Mouse (Mus musculus): ENCODE data around the gene Trrap.

The Trrap gene

DNA sequence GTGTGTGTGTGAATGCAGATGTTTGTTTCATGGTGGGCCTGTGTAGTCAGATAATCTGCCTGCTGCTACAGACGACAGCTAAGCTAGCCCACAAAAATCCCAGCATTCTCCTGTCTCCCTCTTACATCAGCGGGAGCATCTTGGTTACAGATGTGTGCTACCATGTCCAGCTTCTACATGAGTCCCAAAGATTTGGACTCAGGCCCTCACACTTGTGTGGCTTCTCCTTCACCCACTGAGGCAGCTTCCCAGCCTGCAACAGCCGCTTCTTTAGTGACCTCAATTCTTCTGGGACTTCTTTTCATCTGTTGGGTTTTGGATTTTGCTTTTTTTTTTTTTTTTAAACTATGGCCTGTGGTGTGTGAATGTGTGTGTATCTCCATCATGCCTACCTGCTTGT, 105.3 kb downstream of the Trrap start:
- DNase-seq, result no peak

DNA sequence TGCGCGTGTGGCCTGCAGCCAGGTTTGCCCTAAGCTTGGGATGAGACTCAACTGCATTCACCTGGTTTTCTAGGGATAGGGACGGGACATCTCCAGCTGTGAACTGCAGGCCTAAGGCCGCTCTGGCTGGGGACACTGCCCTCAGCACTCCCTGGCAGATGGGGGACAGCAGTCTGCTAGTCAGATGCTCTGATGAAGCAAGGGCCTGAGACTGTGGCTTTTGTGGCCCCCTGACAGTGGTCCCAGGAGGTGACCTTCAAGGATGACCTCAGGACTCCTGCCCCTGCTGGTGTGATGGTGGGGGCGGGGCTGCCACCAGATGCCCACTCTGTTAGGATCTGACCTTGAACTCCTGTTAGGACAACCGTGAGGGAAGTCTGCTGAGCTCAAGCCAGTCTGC, 107.7 kb downstream of the Trrap start:
- no peak for DNase-seq

DNA sequence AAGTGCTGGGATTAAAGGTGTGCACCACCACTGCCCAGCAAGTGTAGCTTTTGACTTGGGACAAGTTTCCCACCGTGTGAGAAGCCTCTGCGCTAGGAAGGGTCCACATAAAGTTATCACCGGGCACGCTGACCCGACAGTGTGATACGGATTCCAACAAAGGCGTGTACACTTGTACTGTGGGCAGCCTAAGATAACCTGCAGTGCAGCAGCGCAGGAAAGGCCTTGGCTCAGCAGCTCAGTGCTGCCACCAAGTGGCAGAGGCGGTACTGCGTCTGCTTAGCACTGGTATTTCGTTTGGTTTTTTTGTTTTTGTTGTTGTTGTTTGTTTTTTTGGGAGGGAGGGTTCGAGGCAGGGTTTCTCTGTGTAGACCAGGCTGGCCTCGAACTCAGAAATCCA, 108.4 kb downstream of the Trrap start:
- no peak for DNase-seq

DNA sequence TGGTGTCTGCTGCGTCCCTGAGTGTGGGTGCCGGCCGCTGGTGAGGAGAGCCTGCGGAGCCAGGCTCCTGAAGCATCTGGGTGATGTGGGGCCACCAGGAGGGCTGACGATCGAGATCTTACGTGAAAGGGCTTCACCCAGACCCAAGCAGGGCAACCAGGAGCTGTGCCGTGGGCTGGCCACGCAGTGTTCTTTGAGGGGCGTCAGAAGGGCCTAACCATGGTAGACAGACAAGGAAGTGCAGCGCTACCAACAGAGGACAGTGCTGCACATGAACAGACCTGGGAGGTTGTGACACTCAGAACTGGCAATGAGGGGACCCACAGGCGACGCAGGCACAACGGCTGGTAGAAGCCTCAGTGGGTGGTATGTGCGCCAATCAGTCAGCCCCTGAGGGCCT, 109.5 kb downstream of the Trrap start:
- DNase-seq, result no peak

DNA sequence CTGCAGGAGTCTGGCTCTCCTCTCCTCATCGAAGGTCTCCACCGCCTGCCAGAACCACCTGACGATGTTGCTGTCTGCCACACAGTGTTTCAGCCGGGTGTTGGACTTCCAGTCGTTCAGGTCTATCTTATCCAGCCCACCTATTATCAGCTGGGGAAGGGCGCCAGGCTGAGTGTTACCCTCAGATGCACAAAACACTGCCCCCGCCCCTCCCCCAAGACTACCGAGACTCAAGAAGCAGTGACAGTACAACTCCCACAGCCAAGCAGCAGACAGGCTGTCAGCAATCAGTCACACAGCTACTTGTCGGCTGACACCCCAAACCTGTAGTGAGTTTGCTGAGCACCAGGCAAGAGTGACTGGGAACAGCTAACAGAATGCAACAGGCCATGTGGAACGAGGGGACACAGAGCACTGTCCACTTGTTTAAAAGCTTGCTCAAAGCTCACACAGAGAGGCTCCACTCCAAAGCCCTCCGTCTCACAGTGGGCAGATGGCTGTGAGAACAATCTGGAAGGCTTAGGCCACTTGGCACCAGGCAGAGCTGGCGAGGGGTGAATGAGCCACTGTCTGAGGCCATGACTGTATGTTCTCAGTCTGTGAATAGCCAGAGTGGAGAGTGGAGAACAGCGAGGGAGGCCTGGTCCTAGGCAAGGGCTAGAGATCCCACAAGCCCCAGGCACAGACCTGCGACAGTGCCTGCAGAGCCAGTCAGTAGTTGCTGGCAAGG, 114.3 kb downstream of the Trrap start:
- DNase-seq, result no peak

DNA sequence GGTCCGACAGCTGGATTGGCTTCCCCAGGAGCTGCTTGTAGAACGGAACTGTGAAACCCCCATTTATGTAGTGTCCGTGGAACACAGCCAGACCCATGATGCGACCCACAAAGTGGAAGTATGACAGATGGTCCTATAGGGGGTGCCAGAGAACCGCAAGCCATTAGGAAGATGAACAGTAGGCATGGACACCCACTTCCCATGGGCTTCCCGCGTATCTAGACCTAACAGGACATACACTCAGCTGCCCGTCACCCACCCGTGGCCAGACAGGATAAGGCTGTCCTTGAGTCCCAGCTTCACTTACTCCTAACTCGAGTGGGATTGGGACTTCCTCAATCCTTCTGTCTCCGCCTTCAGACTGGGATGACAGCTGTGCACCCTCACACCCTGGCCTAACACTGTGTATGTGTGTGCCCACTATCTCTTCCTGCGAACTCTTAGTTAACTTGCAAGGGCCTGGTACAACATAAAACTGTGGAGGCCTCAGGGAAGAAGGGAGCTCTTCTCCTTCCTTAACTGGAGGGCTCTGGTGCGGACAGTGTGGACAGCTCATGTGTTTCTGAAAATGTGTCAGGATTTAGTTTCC, 117.2 kb downstream of the Trrap start:
- no peak for DNase-seq

DNA sequence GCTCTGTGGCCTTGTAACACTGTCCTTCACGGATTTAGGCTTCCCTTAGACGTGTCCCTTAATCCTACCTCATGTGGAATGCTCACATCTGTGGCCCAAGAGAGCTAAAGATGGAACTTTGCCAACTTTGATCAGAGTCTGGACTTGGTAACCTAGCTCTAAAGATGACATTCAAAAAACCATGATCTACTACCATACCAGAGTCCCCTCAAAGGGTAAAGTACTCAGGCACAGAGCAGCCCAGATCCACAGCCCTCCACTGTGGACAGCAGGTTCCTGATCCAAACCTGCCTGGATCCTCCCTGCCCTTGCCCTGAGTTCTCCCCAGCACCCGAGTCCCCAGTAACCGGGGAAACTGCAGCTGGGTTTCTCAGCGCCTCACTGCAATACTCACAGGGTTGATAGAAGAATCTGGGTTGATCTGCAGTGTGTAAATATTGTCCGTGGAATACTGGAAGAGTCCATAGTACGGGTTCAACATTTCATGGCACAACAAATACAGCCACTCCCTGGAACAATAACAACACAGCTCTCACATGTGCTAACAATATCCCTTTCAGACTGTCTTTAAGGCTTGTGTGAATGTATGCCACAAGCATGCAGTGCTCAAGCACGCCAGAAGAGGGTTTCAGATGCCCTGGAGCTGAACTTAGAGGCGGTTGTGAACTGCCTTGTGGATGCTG, 118.6 kb downstream of the Trrap start:
- no peak for DNase-seq

DNA sequence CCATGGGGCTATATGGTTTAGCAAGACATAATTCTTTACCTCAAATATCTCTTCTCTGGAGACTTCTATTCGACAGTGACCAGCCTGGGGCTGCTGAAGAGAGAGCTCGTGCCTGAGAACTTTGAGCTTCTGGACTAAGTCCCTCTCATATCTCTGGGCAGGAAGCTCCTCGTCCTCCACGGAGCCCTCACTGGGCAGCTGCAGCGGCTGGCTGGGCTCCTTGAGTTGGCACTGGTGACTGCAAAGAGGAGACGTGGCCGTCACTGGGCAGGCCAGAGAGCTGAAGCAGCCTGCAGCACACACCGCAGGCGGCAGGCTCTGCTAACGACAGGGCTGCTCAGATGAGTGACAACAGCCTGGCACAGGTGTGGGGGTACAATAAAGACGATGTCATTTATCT, 123.7 kb downstream of the Trrap start:
- DNase-seq, result no peak

DNA sequence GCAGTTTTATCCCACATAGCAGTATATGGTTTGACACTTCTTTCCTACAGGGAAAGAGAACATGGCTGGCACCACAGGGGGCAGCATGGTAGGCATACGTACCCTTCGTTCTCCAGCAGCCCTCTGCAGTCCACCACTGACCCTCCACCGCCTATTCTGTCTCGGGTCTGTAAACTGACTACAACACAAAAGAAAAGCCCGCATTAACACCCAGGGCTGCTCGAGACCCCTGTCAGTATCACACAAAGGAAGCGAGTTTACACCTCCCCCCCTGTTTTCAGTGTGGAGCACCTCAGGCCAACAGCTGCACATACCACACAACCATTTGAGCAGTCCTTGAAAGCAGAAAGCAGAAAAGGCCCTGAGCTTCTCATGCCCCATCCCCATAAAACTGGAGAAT, 130.3 kb downstream of the Trrap start:
- DNase-seq, result no peak

DNA sequence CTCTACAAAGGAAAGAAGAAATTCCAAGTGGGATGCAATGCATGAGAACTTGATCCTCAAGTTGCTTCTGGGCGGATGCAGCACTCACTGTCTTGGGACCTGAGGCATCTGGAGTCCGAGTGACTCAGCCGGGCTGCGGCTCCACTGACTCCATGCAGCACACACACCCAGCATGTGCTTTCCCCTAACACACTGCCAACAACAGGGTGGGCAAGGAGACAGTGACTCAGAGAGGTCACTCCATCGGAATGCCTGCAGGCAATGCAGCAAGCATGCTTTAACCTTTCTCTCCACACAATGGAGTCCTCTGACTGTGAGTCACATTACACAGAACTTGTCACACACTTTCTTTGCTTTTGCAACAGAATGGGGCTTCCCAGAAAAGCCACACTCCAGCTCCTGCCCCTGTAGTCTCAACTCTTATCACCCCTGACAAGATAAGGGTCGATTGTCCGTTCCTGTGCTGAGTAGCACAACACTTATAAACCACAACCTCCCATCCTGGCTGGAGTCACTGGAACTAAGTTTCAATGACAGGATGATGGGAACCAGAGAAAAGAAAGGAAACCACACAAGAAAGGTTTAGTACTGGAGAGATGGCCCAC, 131.0 kb downstream of the Trrap start:
- no peak for DNase-seq

DNA sequence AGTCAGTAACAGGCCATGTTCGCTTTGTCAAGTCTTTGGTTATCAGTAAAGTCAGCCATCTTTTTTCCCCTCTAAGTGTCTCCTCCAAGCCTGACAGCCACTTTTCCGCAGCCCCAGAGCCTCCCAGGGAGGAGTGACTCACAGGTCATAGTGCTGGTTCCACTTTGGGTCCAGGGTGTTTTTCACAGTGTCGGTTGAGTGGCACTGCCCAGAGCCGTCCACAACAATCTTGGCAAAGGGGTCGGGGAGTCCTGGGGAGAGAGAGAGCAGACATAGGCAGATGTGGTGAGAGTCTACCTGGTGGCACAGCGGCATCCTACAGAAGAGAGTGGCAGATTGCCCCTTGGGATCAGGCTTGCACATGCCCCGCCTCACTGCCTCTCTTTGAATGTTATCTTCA, 133.5 kb downstream of the Trrap start:
- no peak for DNase-seq

DNA sequence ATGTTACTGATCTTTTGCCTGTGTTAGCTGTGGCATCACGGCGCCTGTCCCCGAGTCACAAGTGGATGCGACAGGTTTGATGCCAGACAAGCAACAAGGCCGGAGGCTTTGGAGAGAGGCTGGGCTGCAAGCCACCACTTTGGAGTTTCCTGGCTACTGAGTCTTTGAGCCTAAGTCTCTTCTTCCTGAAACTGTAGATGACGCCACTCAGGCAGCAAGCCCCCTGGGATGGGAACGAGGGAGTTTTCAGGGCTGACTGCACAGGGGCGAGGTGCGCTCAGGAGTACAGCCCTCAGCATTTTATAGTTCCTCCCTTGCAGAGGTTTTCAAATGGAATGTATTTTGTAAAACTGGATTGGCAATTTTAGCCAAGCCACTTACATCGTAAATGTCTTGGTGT, 134.3 kb downstream of the Trrap start:
- DNase-seq, result no peak

DNA sequence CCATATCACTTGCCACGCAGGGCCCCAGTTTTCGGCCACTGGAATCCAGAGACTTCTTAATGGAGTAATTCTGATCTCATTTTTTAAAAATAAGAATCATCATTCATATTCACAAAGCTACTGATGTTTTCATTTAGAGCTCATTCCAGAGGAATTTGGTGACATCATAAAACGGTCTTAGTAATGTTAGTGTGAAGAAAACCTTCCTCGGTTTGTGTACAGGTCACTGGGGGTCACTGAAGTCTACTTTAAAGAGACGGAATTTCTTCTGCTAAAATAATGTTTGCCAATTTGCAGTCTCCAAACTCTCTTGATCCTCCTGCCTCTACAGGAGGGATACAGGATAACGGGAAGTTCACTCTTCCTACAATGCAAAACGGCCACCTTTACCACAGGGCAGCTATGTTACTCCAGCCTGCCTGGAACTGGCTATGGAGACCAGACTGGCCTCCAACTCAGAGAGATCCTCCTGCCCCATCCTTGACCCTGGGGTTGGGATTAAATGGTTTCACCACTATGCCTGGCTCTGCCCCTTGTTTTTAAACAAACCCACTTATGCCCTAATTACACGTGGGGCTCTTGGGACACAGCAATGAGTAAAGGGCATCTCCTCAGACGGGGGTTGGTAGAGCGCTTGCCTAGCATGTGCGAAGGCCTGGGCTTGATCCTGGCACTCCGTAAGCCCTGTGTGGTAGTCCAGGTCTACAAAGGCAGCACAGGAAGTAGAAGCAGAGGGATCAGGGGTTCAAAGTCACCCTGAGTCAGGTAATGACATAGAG, 137.0 kb downstream of the Trrap start:
- no peak for DNase-seq

DNA sequence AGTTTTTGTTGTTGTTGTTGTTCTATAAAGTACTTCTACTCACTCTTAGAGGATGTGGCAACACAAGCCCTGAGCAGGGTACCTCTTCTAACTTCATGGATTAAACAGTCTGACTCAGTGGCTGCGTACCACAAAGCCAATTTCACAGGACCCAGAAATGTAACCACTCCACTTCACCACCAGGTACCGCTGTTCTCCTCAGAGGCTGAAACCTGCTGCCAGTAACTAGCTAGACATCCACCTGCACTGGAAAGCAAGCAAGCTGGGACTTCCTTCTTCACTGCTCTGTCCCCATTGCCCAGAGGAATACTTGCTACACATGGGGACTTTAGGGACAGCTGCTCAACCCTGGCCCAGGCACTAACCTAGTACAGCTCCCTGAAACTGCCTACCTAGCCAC, 140.1 kb downstream of the Trrap start:
- no peak for DNase-seq

Data from thymus, adult 18-20 months (tissue).